Mouse (Mus musculus) cerebellum, adult 9-10 months (tissue): ENCODE data around the gene Bod1l.
A peak's percentile ranks its signal among the peaks of the same experiment; 100 is the strongest.

ENCODE experiments used
- DNase-seq: peaks from one replicate; pipeline ENCODE4 v3.0.0; 2022

Gene Bod1l

DNA sequence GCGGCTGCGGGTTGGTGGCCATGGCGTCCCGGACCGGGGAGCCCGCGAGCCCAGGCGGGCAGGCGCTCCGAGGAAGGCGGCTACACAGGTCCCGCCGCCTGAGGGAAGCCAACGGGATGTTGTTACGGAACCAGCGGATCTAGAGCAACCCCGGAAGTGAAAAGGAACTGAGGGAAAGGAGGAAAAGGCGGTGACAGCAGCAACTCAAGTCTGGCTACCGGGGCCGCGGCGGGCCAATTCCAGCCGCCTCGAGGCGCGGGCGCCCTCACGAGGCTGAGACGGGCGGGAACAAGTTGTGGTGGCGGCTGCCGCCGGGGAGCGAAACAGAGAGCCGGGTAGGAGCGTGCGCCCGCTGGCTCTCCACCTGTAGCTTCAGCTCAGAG is at the start of gene Bod1l:
TSS of gene Bod1l (minus strand) at position 169 of the 383 bp plus-strand sequence.
- DNase-seq, result peak; percentile 97

GRCm38 (mm10) chr5:41893351-41893750 is 49.2 kb upstream of the Bod1l start:
- DNase-seq, result no peak

- no peak for DNase-seq
Measured at GRCm38 (mm10) chr5:41890871-41891270, 46.8 kb upstream of the Bod1l start.

- DNase-seq, result no peak
Measured at GRCm38 (mm10) chr5:41889245-41889849, 45.2 kb upstream of the Bod1l start.

- DNase-seq, result peak; percentile 71
Measured at GRCm38 (mm10) chr5:41888834-41889233, 44.7 kb upstream of the Bod1l start.

DNA sequence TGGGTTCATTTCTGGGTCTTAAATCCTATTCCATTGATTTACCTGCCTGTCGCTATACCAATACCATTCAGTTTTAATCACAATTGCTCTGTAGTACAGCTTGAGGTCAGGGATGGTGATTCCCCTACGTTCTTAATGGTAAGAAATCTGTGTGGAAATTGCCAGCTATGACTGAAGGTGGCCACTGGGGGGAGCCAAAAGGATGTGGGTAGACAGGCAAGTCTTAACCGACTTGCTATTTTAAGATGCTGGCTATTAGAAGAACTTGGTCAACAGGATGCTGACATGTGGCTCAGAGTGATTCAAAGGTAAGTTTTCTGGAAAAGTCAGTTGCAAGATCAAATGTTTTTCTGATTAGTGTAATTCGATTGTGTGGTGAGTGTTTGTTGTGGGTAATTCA is 43.6 kb upstream of the Bod1l start:
- peak; percentile 89 for DNase-seq

DNA sequence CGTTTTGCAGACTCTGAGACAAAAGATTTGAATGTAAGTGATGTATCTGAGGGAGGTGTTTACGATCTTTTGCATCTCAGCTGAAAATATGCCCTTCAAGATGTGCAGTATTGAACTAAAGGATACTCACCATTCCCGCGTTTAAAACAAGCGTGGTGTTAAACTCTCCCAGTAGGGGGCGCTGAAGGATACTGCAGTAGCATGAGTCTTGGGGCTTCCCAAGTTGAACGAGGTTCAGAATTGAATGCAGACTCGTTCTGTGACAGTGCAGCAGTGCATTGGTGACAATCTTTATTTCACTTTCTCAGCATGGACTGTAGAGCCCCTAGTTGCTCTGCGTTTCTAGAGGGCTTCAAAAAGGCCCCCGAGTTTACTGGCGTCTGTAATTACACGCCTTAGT is 40.4 kb upstream of the Bod1l start:
- peak; percentile 72 for DNase-seq

DNA sequence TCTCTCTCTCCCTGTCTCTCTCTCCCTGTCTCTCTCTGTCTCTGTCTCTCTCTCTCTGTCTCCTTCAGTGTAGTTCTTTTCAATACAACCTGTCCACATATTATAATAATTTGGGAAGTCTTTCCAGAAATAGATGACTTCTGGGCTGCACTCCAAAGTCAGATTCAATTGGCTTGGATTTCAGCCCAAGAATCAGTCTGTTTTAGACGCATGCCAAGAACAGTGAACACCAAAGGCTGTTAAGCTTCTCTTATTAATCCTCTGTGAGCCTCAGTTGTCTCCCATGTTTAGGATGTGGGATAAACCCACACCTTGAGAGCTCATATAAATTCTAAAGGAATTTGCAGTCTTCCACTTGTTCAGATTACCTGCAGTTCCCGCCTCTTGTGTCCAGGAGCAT is 27.0 kb upstream of the Bod1l start:
- DNase-seq, result peak; percentile 88

DNA sequence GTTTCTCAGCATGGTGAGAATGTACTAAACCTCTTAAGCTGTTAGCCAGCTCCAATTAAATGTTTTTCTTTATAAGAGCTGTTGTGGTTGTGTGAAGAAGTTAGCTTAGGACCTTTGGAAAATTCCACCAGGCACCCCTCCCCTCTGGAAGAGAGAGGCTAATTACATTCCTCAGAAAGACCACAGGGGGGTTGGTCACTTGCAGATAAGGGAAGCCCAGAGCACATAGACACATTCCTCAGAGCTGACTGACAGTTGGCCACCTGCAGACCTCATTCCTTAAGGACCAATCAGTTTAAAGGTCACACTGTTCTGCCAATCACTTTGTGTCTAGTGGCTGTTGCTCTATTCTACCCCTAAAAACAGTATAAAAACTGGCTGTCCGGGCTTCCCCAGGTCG is 11.7 kb upstream of the Bod1l start:
- DNase-seq, result no peak

GRCm38 (mm10) chr5:41845558-41845937 is 1.4 kb upstream of the Bod1l start:
- DNase-seq, result no peak

DNA sequence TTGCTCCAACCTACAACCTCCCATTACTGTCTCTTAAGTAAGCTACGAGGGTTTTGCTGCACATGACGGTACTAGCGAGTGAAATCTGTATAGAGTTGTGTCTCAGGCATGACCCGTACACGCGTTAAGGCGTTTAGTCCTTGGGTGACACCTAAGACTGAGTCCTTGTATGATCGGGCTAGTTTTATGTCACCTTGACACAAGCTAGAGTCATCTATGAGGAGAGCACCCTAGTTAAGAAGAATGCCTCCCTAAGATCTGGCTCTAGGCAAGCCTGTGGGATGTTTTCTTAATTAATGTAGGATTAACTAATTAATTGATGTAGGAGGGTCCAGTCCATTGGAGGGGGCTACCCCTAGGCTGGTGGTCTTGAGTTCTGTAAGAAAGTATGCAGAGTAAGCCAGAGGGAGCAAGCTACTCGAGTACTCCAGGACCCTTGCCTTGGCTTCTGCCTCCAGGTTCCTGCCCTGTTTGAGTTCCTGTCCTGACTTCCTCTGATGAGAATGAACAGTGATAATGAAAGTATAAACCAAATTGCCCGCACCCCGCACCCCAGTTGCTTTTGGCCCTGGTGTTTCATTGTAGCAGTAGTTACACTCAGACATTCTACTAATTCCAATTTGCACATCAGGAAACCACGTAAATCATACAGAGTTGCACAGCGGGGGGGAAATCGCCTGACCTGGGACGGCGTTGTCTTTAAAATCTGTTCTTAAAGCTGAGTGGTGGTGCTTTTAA is 874 bp upstream of the Bod1l start:
- peak; percentile 49 for DNase-seq

- peak; percentile 29 for DNase-seq
Measured at GRCm38 (mm10) chr5:41843419-41844146, 532 bp downstream of the Bod1l start.

GRCm38 (mm10) chr5:41842681-41843080 is 1.4 kb downstream of the Bod1l start:
- peak; percentile 31 for DNase-seq

DNA sequence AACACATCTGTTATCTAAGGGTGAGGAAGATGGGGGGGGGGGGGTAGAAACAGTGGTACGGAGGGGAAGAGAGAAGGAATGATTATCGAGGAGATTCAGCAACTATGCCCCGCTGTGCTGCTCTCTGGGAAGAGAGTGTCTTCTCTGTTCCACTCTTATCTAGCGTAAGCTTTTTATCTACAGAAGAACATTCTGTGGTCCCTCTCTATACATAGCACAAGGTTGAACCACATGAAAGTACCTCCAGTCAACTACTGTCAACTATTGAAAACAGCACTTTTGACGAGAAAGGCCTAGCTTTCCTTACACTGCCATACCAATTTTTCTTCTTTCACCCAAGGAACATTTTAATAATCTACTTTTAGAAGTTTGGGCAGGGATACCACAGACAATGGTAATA is 2.4 kb downstream of the Bod1l start:
- no peak for DNase-seq

GRCm38 (mm10) chr5:41830100-41830499 is 14.0 kb downstream of the Bod1l start:
- DNase-seq, result no peak

DNA sequence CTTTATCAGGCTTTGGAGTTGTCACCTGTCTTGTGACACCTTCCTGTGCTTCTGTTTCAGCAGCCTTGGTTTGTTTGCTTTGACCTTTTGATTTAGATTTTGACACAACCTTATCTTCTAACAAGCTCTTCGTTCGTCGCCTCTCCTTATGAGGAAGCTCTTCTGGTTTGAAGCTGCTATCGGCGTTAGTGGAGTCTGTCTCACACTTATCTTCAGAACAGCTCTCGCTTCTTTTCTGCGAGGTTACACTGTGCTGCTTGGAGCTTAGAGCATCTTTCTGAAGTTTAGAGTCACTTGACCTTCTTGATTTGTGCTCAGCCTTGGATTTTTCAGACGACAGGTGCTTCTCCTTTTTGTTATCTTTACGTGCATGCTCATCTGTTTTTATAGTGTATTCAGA is 23.0 kb downstream of the Bod1l start:
- no peak for DNase-seq

DNA sequence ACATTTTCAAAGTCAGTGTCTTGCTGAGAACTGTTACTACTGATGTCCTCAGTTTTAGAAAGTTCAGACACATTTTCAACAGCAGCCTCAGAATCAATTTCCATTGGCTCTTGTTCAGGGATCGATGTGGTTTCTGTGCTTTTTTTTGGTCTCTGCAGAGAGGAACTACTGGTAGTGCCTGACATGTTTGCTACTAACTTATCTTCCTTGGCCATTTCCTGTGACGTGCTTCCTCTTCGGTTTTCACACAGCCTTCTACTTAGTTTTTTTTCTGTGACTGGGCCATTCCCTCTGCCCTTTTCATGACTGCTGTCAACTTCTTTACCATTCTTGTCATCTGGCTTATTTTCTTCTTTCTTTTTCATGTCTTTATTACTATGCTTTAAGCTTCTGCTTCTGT is 23.6 kb downstream of the Bod1l start:
- no peak for DNase-seq

DNA sequence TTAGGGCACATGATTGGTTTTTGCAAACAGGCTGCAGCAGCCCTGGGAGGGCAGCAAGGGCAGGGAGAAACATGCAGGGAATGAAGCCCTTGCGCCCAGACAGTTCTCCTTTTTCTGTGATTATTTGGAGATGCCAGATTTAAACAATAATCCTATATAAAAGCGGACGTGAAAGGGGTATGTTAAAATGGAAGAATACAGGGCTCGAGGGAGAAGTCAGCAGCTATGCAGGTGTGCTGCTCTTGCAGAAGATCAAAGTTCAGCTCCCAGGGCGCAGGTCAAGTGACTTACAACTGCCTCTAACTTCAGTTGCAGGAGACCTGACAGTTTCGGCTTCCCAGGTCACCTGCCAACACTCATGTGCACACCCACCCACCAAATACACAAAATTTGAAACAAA is 31.6 kb downstream of the Bod1l start:
- DNase-seq, result no peak

GRCm38 (mm10) chr5:41811279-41811678 is 32.8 kb downstream of the Bod1l start:
- DNase-seq, result no peak

- DNase-seq, result no peak
Measured at GRCm38 (mm10) chr5:41807383-41807782, 36.7 kb downstream of the Bod1l start.

- DNase-seq, result no peak
Measured at GRCm38 (mm10) chr5:41806176-41806575, 37.9 kb downstream of the Bod1l start.

DNA sequence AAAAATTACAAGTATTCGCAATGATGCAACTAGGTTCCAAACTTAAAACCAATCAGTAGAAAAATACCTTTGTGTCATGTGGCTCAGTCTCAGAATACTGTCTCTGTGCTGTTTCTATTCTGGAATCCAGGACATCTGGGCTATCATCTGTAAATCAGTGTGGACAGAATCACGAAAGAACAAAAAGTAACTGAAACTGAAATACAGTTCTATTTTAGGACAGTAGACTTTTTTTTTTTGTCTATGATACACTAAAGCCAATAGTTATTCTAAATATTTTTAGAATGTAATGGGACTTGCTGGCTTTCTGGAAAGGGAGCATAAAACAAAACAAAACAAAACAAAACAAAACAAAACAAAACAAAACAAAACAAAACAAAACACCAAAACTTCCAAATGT is 39.0 kb downstream of the Bod1l start:
- DNase-seq, result no peak

GRCm38 (mm10) chr5:41804643-41805042 is 39.5 kb downstream of the Bod1l start:
- DNase-seq, result no peak

DNA sequence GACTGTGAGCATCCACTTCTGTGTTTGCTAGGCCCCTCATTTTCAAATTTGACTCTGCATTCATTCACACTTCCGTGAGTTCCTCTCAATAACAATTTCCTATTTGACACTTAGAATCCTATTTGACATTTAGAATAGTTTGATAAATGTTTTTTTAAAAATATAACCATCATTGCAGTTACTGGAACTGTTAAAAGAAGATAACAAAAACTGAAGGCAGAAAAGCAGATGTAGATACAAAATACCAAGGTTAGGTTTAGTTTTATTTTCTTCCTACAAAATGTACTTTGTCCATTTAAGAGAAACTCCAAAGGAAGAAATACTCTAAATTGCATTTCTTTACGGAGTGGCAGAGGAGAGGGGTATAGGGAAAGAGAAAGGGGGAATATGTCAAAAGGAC is 42.5 kb downstream of the Bod1l start:
- no peak for DNase-seq
